Mouse (Mus musculus): Measurements from ENCODE around the gene Mecom. TPM values are rescaled to one million over a fixed set of nuclear protein-coding genes. Genes with fewer than 3 reads are reported as not detected.

The Mecom gene
- total RNA-seq, 2 experiments from 2014 or later = 4.9 to 7.0 TPM

DNA sequence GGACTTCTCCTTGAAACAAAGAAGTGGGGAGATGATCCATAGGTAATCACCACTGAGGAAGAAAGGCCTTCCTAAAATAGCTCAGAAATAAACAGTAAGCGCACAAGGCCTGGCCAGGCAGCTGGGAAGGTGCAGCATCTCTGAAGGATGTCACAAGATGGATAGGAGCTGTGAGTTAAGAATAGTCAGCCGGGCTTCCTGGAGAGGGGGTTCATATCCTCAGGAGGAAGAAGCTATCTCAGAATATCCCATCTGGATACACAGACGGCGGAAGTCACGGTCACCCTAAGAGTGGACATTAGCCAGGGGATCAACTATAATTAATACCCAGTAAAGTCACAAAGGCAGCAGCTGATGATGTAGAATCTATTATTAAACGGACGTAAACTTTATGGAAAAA is 471.3 kb downstream of the Mecom start:
- DNase-seq = no peak
- intact Hi-C loops (cut with DNase I) = no loop called here

GRCm38 (mm10) chr3:30071271-30071670 is 476.5 kb downstream of the Mecom start:
- intact Hi-C loops (cut with DNase I) = no loop called here
- DNase-seq = no peak

DNA sequence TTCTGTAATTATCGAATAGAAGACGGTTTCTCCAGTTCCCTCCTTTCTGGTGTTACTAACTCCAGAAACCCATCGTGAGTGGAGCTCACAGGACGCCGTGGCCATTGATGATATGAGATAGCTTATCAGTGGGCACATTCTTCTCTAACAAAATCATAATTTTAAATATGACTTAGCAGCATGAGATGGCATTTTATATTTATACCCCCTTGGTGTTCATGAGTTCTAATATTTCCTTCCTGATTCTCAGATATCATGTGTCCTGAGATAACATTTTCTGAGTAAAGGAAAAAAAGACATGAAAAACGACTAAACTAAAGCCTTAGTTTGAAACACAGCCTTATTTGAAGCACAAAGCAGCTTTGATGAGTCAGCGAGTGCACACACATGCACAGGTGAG is 481.3 kb downstream of the Mecom start:
- DNase-seq = no peak
- intact Hi-C loops (cut with DNase I) = no loop called here

- DNase-seq = no peak
- intact Hi-C loops (cut with DNase I) = no loop called here
These were observed 487.8 kb downstream of the Mecom start for GRCm38 (mm10) chr3:30060058-30060457.

GRCm38 (mm10) chr3:30059615-30060014 is 488.2 kb downstream of the Mecom start:
- no peak for DNase-seq
- intact Hi-C loops (cut with DNase I) = no loop called here

- DNase-seq = no peak
- intact Hi-C loops (cut with DNase I) = no loop called here
These were observed 496.5 kb downstream of the Mecom start for GRCm38 (mm10) chr3:30051287-30051686.

- intact Hi-C loops (cut with DNase I) = no loop called here
- DNase-seq = no peak
These were observed 497.0 kb downstream of the Mecom start for GRCm38 (mm10) chr3:30050795-30051194.

DNA sequence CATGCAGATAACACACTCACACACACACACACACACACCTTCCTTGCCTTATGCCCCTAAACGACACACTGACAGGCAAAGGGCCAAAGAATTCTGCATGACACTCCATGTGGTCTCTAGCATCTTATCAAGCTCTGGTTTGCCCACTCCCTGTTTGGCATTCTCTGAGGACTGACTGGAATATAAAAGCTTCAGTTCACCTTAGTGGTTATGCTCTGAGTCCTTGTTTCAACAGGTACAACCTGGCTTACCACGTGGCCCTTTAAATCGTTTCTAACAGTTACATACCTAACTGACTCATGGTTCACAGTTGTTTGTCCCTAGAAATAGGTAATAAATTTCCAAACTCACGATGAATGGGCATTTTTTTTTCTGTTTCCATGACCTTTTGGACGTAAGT is 499.0 kb downstream of the Mecom start:
- intact Hi-C loops (cut with DNase I) = no loop called here
- no peak for DNase-seq

- no peak for DNase-seq
These were observed 499.7 kb downstream of the Mecom start for GRCm38 (mm10) chr3:30048157-30048556.

GRCm38 (mm10) chr3:30043525-30043924 is 504.3 kb downstream of the Mecom start:
- DNase-seq = no peak
- intact Hi-C loops (cut with DNase I) = no loop called here

More at GRCm38 (mm10) chr3:30048157-30048556, 499.7 kb downstream of the Mecom start:
- intact Hi-C loops (cut with DNase I) = no loop called here

DNA sequence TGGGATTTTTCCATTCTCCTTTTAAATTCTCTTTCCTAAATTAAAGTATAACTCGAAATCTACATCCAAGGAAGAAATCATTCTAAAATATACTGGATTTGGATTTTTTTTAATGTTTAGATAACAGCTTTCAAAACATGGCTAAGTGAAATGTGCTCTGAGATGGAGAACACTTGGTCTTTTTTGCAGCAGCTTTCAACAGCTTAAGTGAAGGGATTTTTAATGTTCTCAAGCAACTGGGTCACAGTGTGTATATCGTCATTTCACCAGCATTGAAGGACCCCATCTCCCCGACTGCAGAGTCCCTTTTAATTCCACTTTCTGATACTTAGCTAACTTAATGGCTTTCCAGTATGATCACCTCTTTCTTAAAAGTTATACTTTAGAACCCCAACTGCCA is 509.3 kb downstream of the Mecom start:
- intact Hi-C loops (cut with DNase I) = no loop called here
- DNase-seq = no peak

DNA sequence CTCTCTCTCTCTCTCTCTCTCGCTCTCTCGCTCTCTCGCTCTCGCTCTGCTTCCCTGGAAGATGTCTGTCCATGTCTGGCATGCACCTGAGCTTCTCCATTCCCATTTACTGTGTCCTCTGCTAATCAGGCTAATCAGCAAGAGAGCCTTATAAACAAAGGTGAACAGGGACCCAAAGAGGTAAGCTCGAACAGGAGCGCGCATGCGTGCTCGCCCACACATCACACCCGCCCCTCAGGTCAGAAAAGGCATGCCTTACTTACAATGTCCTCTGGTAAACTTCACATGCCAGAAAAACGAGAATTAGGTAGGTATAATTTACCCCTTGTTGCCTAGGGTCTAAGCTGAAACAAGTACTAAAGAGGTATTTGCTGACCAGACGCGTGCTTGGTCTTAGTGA is 527.8 kb downstream of the Mecom start:
- no peak for DNase-seq
- intact Hi-C loops (cut with DNase I) = no loop called here

- intact Hi-C loops (cut with DNase I) = no loop called here
- DNase-seq = no peak
These were observed 528.4 kb downstream of the Mecom start for GRCm38 (mm10) chr3:30019411-30019810.

DNA sequence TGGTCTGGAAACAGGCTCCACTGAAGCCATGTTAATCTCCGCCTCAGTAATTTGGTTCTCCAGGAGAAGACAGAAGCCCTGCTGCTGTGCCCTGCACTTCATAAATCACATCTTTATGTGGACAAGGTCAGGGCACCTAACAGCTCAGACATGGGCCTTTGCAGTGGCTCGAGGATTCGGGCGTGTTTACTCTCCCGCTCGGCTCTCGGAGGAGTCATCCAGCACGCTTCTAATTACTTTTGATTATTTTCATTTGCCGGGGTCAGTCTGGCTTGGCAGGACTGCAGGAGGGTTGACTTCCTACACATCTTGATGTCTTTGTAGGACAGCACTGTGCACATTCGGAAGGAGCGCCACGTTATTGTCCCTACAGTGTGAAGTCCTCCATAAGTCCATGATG is 529.6 kb downstream of the Mecom start:
- intact Hi-C loops (cut with DNase I) = no loop called here
- DNase-seq = no peak

DNA sequence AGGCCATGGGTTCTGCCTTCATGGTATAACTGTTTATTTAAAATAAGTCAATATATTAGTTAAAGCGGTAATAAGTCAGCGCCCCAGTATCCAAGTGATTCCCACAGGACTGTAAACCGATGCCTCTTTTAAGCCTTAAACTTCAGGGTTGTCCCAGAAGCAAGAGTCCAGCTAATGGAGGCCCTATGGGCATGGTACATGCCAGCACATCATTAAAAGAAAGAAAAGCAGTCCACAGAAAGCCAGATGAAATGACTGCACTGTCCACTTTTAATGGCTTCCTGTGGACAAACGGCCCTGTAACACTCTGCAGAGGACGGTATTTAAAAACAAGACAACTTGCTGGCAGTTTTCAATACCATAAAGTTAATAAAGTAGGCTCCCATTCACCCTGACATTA is 531.0 kb downstream of the Mecom start:
- intact Hi-C loops (cut with DNase I) = no loop called here
- no peak for DNase-seq

- intact Hi-C loops (cut with DNase I) = no loop called here
- DNase-seq = peak; percentile 43 to 58
These were observed 532.7 kb downstream of the Mecom start for GRCm38 (mm10) chr3:30014962-30015660.

DNA sequence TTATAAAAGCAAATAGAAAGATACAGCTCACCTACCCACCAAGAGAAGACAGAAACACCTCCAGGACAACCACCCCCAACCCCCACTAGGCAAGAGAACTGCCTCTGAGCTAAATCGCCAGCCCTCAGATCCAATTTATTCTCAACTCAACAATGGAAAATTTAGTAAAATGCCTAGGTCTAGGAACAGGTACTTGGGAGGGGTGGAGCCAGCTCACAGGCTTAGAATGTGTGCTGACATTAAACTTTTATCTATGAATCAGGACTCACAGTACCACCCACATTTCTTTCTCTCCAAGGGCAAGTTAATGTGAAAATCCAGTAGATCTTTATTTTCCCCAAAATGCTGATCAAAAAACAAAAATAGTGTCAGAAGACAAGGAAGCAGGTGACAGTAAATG is 533.5 kb downstream of the Mecom start:
- intact Hi-C loops (cut with DNase I) = no loop called here
- no peak for DNase-seq

DNA sequence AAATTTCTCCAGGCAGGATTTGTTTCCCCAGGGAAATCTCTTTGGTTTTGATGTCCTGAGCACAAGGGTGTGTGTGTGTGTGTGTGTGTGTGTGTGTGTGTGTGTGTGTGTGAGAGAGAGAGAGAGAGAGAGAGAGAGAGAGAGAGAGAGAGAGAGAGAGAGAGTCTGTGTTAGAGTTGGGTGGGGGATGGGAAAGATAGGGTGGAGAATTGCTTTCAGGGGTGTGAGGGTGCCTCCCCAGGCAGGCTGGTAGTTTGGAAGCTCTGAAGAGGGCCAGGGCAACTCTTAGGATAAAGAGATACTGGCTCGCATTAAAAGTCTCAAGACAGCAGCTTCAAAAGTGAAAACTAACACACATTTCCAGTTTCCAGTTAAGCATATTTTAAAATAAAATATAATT is 534.4 kb downstream of the Mecom start:
- intact Hi-C loops (cut with DNase I) = no loop called here

DNA sequence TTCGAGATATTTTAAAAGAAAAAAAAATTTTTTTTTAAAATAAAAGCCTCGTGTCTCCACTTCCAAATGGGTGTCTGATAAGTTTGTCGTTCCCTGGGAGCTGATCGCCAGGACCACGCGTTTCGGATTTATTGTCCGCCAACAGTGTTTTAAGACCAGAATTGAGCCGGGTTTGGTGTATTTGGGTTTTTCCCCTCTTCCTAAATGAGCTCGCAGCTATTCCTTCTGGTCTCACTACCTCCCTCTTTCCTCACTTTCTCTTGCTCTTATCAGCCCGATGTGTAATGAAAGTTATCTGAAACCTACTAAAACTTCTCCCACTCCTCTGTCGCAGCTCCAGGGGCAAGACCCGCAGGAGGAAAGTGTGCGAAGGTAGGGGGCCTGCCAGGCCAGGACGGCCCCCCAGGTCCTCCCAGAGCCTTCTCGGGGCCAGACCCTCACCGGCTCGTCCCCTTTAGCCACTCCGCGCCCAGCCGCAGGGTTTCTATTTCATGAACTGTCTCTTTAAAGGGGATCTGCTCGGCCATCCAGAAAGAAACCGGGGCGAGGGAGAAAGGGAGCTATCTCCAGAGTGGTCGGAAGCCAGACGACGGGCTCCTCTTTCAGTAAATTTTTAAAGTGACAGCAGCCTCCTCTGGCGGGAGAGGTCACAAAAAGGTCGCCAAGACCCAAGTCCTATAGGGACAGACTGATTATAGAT is 535.0 kb downstream of the Mecom start:
- intact Hi-C loops (cut with DNase I) = no loop called here
- DNase-seq = peak; percentile 38 to 61

More for the DNA sequence above, 534.4 kb downstream of the Mecom start:
- no peak for DNase-seq

- peak; percentile 55 to 61 for DNase-seq
- intact Hi-C loops (cut with DNase I) = no loop called here
These were observed 535.7 kb downstream of the Mecom start for GRCm38 (mm10) chr3:30012150-30012549.

- no peak for DNase-seq
- intact Hi-C loops (cut with DNase I) = no loop called here
These were observed 536.1 kb downstream of the Mecom start for GRCm38 (mm10) chr3:30011712-30012111.

GRCm38 (mm10) chr3:30010889-30011288 is 536.9 kb downstream of the Mecom start:
- intact Hi-C loops (cut with DNase I) = no loop called here
- no peak for DNase-seq
